Mouse (Mus musculus) CH12.LX (cell line): ENCODE results near the gene Greb1. TPM values are rescaled to one million over a fixed set of nuclear protein-coding genes. Genes with fewer than 3 reads are reported as not detected.

ENCODE experiments used
- DNase-seq: peaks from one replicate; pipeline ENCODE4 v3.0.0-alpha.2; 2013; ENCODE audit errors: extremely low read depth
- H3K27ac ChIP-seq: 2 replicates; pipeline ENCODE4 v1.5.1; 2012; ENCODE audit warnings: low read depth, mild to moderate bottlenecking, control low read depth, moderate library complexity; ENCODE audit not compliant: insufficient read depth
- H3K27me3 ChIP-seq: replicated peaks from 2 replicates; pipeline ENCODE3; 2012; ENCODE audit warnings: inconsistent platforms
- H3K36me3 ChIP-seq, 2 experiments: replicated peaks in 1 of 2; 2 replicates each; pipeline versions ENCODE3 to v1.6.1; 2012; ENCODE audit warnings: inconsistent platforms in 1 of 2, low read length in 1 of 2, mild to moderate bottlenecking in 1 of 2, mixed read lengths in 1 of 2, moderate library complexity in 1 of 2; ENCODE audit not compliant: control insufficient read depth in 1 of 2, insufficient read depth in 1 of 2
- H3K4me1 ChIP-seq, 2 experiments: 2 replicates each; pipeline ENCODE4 v1.6.1; 2012; ENCODE audit warnings: inconsistent platforms in 1 of 2, moderate library complexity in 1 of 2; ENCODE audit not compliant: insufficient read depth in 2 of 2, control insufficient read depth in 1 of 2
- H3K4me2 ChIP-seq: 2 replicates; pipeline ENCODE4 v1.6.1; 2012; ENCODE audit warnings: low read depth, mild to moderate bottlenecking, control low read depth; ENCODE audit not compliant: poor library complexity, insufficient read depth, severe bottlenecking
- H3K4me3 ChIP-seq, 3 experiments: fragments of 150-350 bp in 1 of 3; sonication (generic) in 1 of 3; replicated peaks in 1 of 3; 2 replicates each; pipeline versions ENCODE3 to v1.5.1; 2011 to 2012; ENCODE audit warnings: low read depth in 2 of 3, low read length in 2 of 3, mild to moderate bottlenecking in 2 of 3, moderate library complexity in 2 of 3, control low read depth in 1 of 3, improper control_type of control experiment in 1 of 3, inconsistent platforms in 1 of 3, mixed read lengths in 1 of 3; ENCODE audit not compliant: poor library complexity in 1 of 3
- H3K79me2 ChIP-seq: replicated peaks from 2 replicates; pipeline ENCODE4 v1.6.1; 2012; ENCODE audit warnings: mild to moderate bottlenecking, moderate library complexity; ENCODE audit not compliant: control insufficient read depth, poor library complexity, insufficient read depth, severe bottlenecking; ENCODE audit errors: extremely low read depth
- H3K9ac ChIP-seq: 2 replicates; pipeline ENCODE4 v1.6.1; 2012; ENCODE audit warnings: low read depth, mild to moderate bottlenecking, control low read depth, moderate library complexity; ENCODE audit not compliant: insufficient read depth
- H3K9me3 ChIP-seq: replicated peaks from 2 replicates; pipeline ENCODE3; 2012; ENCODE audit warnings: low read length, inconsistent platforms, mixed read lengths
- BHLHE40 ChIP-seq: IDR thresholded peaks from 2 replicates; pipeline ENCODE4 v1.6.1; 2011; ENCODE audit warnings: mild to moderate bottlenecking, low read depth, low read length, improper control_type of control experiment
- CHD1 ChIP-seq: IDR thresholded peaks from 2 replicates; pipeline ENCODE4 v1.6.1; 2012; ENCODE audit warnings: low read depth, low read length, improper control_type of control experiment, inconsistent platforms
- CTCF ChIP-seq, 2 experiments: IDR thresholded peaks in 1 of 2; conservative IDR thresholded peaks in 1 of 2; 2 replicates each; pipeline ENCODE4 v1.5.1; 2011 to 2012; ENCODE audit warnings: low read depth in 2 of 2, low read length in 2 of 2, improper control_type of control experiment in 1 of 2, inconsistent platforms in 1 of 2, mild to moderate bottlenecking in 1 of 2, moderate library complexity in 1 of 2
- ELF1 ChIP-seq: IDR thresholded peaks from 2 replicates; pipeline ENCODE4 v1.6.1; 2014; ENCODE audit warnings: low read depth, mild to moderate bottlenecking, inconsistent platforms, low read length, improper control_type of control experiment
- EP300 ChIP-seq: IDR thresholded peaks from 2 replicates; pipeline ENCODE4 v1.6.1; 2011; ENCODE audit warnings: low read length, improper control_type of control experiment
- JUN ChIP-seq: IDR thresholded peaks from 2 replicates; pipeline ENCODE4 v1.6.1; 2011; ENCODE audit warnings: low read depth, mild to moderate bottlenecking, low read length, improper control_type of control experiment, moderate library complexity; ENCODE audit not compliant: insufficient read depth
- MAFK ChIP-seq: IDR thresholded peaks from 2 replicates; pipeline ENCODE4 v1.6.1; 2011; ENCODE audit warnings: low read length, improper control_type of control experiment; ENCODE audit not compliant: insufficient replicate concordance
- MAZ ChIP-seq: IDR thresholded peaks from 2 replicates; pipeline ENCODE4 v1.6.1; 2012; ENCODE audit warnings: low read depth, mild to moderate bottlenecking, inconsistent platforms, low read length, improper control_type of control experiment, moderate library complexity
- MEF2A ChIP-seq: IDR thresholded peaks from 2 replicates; pipeline ENCODE4 v1.6.1; 2014; ENCODE audit warnings: low read depth, mild to moderate bottlenecking, inconsistent platforms, low read length, improper control_type of control experiment, borderline replicate concordance
- MXI1 ChIP-seq: IDR thresholded peaks from 2 replicates; pipeline ENCODE4 v1.6.1; 2011; ENCODE audit warnings: mild to moderate bottlenecking, low read depth, low read length, improper control_type of control experiment
- NELFE ChIP-seq: IDR thresholded peaks from 2 replicates; pipeline ENCODE4 v1.6.1; 2011; ENCODE audit warnings: low read depth, low read length, improper control_type of control experiment
- POLR2AphosphoS2 ChIP-seq: IDR thresholded peaks from 2 replicates; pipeline ENCODE4 v1.6.1; 2011; ENCODE audit warnings: low read depth, low read length, improper control_type of control experiment
- RAD21 ChIP-seq: IDR thresholded peaks from 2 replicates; pipeline ENCODE4 v1.6.1; 2011; ENCODE audit warnings: low read depth, mild to moderate bottlenecking, low read length, improper control_type of control experiment, moderate library complexity
- SIN3A ChIP-seq: IDR thresholded peaks from 2 replicates; pipeline ENCODE4 v1.6.1; 2012; ENCODE audit warnings: low read length, improper control_type of control experiment, inconsistent platforms
- SMC3 ChIP-seq: IDR thresholded peaks from 2 replicates; pipeline ENCODE4 v1.6.1; 2011; ENCODE audit warnings: low read depth, low read length, improper control_type of control experiment
- TBP ChIP-seq: conservative IDR thresholded peaks from 2 replicates; pipeline ENCODE4 v1.6.1; 2011; ENCODE audit warnings: low read depth, low read length, improper control_type of control experiment
- UBTF ChIP-seq: IDR thresholded peaks from 2 replicates; pipeline ENCODE4 v1.6.1; 2012; ENCODE audit warnings: low read depth, mild to moderate bottlenecking, inconsistent platforms, low read length, improper control_type of control experiment, moderate library complexity
- USF1 ChIP-seq: IDR thresholded peaks from 2 replicates; pipeline ENCODE4 v1.6.1; 2014; ENCODE audit warnings: low read depth, mild to moderate bottlenecking, inconsistent platforms, low read length, improper control_type of control experiment
- ZC3H11A ChIP-seq: IDR thresholded peaks from 2 replicates; pipeline ENCODE4 v1.6.1; 2012; ENCODE audit warnings: low read depth, mild to moderate bottlenecking, inconsistent platforms, low read length, improper control_type of control experiment
- ZKSCAN1 ChIP-seq: IDR thresholded peaks from 2 replicates; pipeline ENCODE4 v1.6.1; 2012; ENCODE audit warnings: low read depth, inconsistent platforms, low read length, improper control_type of control experiment, borderline replicate concordance
- ZMIZ1 ChIP-seq: IDR thresholded peaks from 2 replicates; pipeline ENCODE4 v1.6.1; 2012; ENCODE audit warnings: low read depth, mild to moderate bottlenecking, inconsistent platforms, low read length, improper control_type of control experiment
- ZNF384 ChIP-seq: IDR thresholded peaks from 2 replicates; pipeline ENCODE4 v1.6.1; 2012; ENCODE audit warnings: low read depth, low read length, improper control_type of control experiment, inconsistent platforms
- dilution Hi-C: fragments of 300-500 bp; cut with MboI; formaldehyde crosslinking; loops from 2 replicates; pipeline ENCODE4 v1.14.3; 2020; ENCODE audit warnings: low sequenced_read_pairs; ENCODE audit not compliant: extremely low pct_unique_long_range_greater_than_20kb, extremely low pct_ligation_motif_present
- in situ Hi-C: fragments of 300-500 bp; cut with MboI; formaldehyde crosslinking; loops from 3 replicates; pipeline ENCODE4 v1.14.3; 2019; ENCODE audit warnings: low sequenced_read_pairs, low pct_ligation_motif_present, low pct_unique_long_range_greater_than_20kb, mixed read lengths
- polyA plus RNA-seq: library from polyadenylated mRNA; unstranded; fragments of >175 nt; gene quantifications from 2 replicates; pipeline ENCODE4 v1.2.1, GENCODE M21; 2012; ENCODE audit warnings: low read depth; ENCODE audit not compliant: insufficient read length
- total RNA-seq, 2 experiments: library from RNA; depleted of rRNA; stranded (reverse); fragments of 300-350 nt in 1 of 2; fragments of >200 nt in 1 of 2; gene quantifications; 2 replicates each; pipeline ENCODE4 v1.2.3; 2012 to 2014

Greb1 gene
- total and polyA plus RNA-seq, 3 experiments: not detected

GRCm38 (mm10) chr12:16793371-16793770 lies 7.3 kb downstream of the Greb1 start:
- Histone ChIP-seq H3K4me3 (no peak overlapping the region), H3K27me3 (no peaks in the 10 kb centered on the region), H3K79me2 (no peaks in the 10 kb centered on the region), H3K9me3 (no peaks in the 10 kb centered on the region), H3K27ac (no peak overlapping the region), H3K4me1 (no peaks in the 10 kb centered on the region), H3K36me3 (no peaks in the 10 kb centered on the region), H3K4me2 (no peak overlapping the region), H3K9ac (no peak overlapping the region)
- DNase-seq: no peak
- dilution Hi-C loops: no loop called here
- in situ Hi-C loops: no loop called here
- TF ChIP-seq TBP (no peak), POLR2AphosphoS2 (no peak), ZC3H11A (no peak), RAD21 (no peak), JUN (no peak), ZKSCAN1 (no peak), CTCF (conservative IDR thresholded peaks at IDR 0.05 in 1 of 2, IDR thresholded peaks at IDR 0.05 in 1 of 2; ENCODE audit: low read depth in 2 of 2, low read length in 2 of 2) (no peak), USF1 (no peak), MAZ (no peak), SMC3 (no peak), CHD1 (no peak), MAFK (no peak), MEF2A (no peak), SIN3A (no peak), ZMIZ1 (no peak), UBTF (no peak)

- dilution Hi-C loops: no loop called here
- no peaks in the 10 kb centered on the region for H3K36me3 ChIP-seq
- no peak for DNase-seq
- no peak for TF ChIP-seq BHLHE40
- TF ChIP-seq RAD21: no peak
- no peak for TF ChIP-seq MXI1
- no peak for TF ChIP-seq POLR2AphosphoS2
- TF ChIP-seq ELF1: no peak
- no peak for TF ChIP-seq MAZ
- no peak for TF ChIP-seq UBTF
- no peak for TF ChIP-seq SMC3
- no peak for TF ChIP-seq EP300
- TF ChIP-seq ZNF384: no peak
- TF ChIP-seq MEF2A: no peak
- TF ChIP-seq NELFE: no peak
- TF ChIP-seq, all 38 proteins: peak for 0
- Histone ChIP-seq H3K4me3 (no peak overlapping the region), H3K4me1 (no peaks in the 10 kb centered on the region), H3K27me3 (no peaks in the 10 kb centered on the region), H3K4me2 (no peak overlapping the region), H3K9ac (no peak overlapping the region), H3K79me2 (no peaks in the 10 kb centered on the region), H3K27ac (no peak overlapping the region), H3K9me3 (no peaks in the 10 kb centered on the region)
- in situ Hi-C loops: no loop called here
Observed at GRCm38 (mm10) chr12:16790456-16790855, 10.2 kb downstream of the Greb1 start.
